Mouse (Mus musculus) midbrain, embryonic 10.5 days (tissue): ENCODE measurements at regions not wholly inside any gene's neighbourhood (a gene's known extent, or its start where the extent isn't known, plus 50 kb on each side); places are given as distances from the start of the nearest gene placed in this dataset.
"Not testable (repeated sequence)": the region's sequence is repeated elsewhere in the genome, so short reads cannot be mapped to it uniquely, and the experiment has no call there.

Experiments used
- DNase-seq: peaks from one replicate; pipeline ENCODE4 v3.0.0-alpha.2; 2017; ENCODE audit warnings: low spot score
- H3K27ac ChIP-seq: fragments of 300-500 bp; sonication (generic); replicated peaks from 2 replicates; pipeline ENCODE4 v1.5.1; 2016; ENCODE audit warnings: mild to moderate bottlenecking
- H3K27me3 ChIP-seq: fragments of 300-500 bp; sonication (generic); 2 replicates; pipeline ENCODE4 v1.6.1; 2016; ENCODE audit warnings: low read depth, mild to moderate bottlenecking; ENCODE audit not compliant: poor library complexity, severe bottlenecking
- H3K36me3 ChIP-seq: fragments of 300-500 bp; sonication (generic); 2 replicates; pipeline ENCODE4 v1.6.1; 2016; ENCODE audit warnings: mild to moderate bottlenecking, moderate library complexity
- H3K4me1 ChIP-seq: fragments of 300-500 bp; sonication (generic); 2 replicates; pipeline ENCODE4 v1.6.1; 2016
- H3K4me3 ChIP-seq: fragments of 300-500 bp; sonication (generic); 2 replicates; pipeline ENCODE4 v1.5.1; 2016; ENCODE audit warnings: mild to moderate bottlenecking, moderate library complexity
- H3K9me3 ChIP-seq: fragments of 300-500 bp; sonication (generic); replicated peaks from 2 replicates; pipeline ENCODE4 v1.6.1; 2016; ENCODE audit warnings: mild to moderate bottlenecking
- WGBS: fragments of 180-500 bp; shearing (Covaris S2); methylation state at CpG from one replicate; pipeline ENCODE4 v1.1.7; 2016; 5-methylcytosine and 5-hydroxymethylcytosine counted together

DNA sequence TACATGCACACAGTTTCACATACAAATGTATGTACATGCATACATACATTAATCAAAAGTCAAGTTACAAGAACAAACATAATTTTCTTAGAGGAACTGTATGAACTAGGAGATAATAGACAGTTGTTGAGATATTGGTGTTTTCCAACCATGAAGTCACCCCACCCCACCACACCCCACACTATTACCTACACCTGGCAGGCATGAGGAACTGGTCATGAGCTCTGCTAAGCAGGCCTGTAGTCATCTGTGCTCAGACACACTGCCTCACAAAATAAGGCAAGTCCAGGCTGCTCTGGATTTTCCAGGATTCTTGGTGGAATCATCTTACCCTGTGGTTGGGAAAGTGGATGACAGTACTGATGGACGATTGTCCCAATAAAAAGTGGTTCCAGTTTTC lies 347.6 kb upstream of the Klhl29 start:
- no peak overlapping the region for H3K4me3 ChIP-seq
- H3K27me3 ChIP-seq: no peaks in the 10 kb centered on the region
- no peak for DNase-seq
- no peaks in the 10 kb centered on the region for H3K9me3 ChIP-seq
- no peak overlapping the region for H3K27ac ChIP-seq
- H3K36me3 ChIP-seq: no peaks in the 10 kb centered on the region
- 81% methylated on average over 1 of the region's 1 CpGs for WGBS
- no peaks in the 10 kb centered on the region for H3K4me1 ChIP-seq

DNA sequence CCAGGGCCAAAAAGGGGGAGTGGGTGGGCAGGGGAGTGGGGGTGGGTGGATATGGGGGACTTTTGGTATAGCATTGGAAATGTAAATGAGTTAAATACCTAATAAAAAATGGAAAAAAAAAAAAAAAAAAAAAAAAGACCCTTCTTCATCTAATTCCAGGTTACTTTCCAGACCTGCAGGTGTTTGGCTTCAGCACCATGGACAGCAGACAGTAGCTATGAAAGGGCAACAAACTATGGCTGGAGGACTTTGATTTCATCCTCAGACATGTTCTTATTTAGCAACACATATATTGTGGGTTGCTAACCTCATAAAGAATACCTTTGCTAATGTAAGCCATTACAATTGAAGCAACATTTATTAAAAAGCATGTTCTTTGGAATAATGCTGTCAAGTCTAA lies 342.0 kb upstream of the Klhl29 start:
- H3K4me3 ChIP-seq, H3K36me3 ChIP-seq, H3K4me1 ChIP-seq, DNase-seq, H3K27ac ChIP-seq, H3K9me3 ChIP-seq, H3K27me3 ChIP-seq: not testable (repeated sequence)

DNA sequence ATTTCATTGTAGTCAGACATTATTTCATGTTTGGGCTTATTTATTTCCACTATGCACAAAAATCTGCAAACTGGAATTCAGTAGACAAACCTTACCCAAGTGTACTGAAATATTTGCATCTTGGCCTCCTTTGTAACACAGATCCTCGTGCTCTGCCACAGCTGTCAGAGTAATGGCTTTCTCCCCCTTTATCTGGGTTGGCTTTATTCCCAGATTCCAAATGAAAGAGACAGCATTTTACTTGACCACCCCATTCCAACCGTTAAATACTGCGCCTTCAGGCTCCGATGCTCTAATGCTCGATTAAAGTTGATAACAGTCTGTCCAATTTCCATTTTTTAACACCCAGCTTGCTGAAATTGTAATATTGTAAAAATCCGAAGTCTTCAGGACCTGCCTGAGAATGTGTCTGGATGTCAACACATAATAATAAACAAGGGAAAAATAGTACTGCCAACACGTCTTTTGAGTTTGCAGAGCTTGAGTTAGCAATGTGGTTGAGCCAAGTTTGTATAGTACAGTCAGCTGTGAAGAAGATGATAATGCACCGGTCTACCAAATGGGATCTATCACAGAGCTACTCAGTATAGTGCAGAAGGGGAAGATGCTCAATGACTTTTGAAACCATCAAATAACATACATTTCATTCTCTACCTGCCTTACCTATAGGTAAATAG lies 323.4 kb upstream of the Klhl29 start:
- no peaks in the 10 kb centered on the region for H3K27me3 ChIP-seq
- WGBS: 91% methylated on average over 8 of the region's 8 CpGs
- H3K9me3 ChIP-seq: no peaks in the 10 kb centered on the region
- DNase-seq: no peak
- no peaks in the 10 kb centered on the region for H3K4me1 ChIP-seq
- H3K4me3 ChIP-seq: no peak overlapping the region
- no peaks in the 10 kb centered on the region for H3K36me3 ChIP-seq
- no peak overlapping the region for H3K27ac ChIP-seq

DNA sequence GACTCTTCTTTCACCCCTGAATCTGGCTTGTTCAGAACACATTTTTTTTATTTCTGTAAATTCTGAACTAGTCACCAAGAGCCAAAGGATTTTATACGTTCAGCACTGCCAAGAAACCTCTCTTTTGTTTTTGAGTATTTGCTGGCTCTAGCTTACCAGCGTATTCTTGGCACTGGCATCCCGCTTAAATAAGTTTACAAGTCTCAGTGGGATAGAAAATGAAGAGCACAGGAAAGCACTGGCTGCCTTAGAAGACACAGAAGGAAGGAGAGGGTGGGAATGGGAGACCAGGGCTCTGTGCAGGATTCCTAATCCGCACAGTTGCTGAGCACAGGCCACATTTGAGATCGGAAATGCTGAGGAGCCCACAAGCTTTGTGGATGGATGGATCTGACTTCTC lies 306.7 kb upstream of the Klhl29 start:
- H3K9me3 ChIP-seq: no peaks in the 10 kb centered on the region
- WGBS: 87% methylated on average over 5 of the region's 5 CpGs

DNA sequence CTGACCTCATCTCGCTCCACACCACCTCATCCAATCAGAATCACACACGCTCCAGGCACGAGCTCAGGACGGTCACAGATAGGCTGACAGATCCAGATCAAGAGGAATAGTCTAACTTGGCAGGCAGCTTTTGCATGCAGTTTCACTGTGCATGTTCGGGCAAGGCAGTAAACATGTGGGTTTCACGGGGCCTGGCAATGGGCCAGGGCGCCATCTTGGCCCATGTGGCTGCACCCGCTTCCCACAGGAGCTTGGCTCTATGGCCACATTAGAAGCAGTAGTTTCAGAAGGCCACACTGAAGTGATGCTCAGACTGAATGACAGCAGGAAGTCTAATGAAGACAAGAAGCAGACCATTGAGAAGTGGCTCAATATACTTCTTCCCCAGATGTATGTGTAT lies 302.6 kb upstream of the Klhl29 start:
- H3K4me3 ChIP-seq, H3K27me3 ChIP-seq, H3K27ac ChIP-seq, DNase-seq, H3K36me3 ChIP-seq, H3K4me1 ChIP-seq, H3K9me3 ChIP-seq: not testable (repeated sequence)
- 96% methylated on average over 8 of the region's 8 CpGs for WGBS

More for the DNA sequence above, 306.7 kb upstream of the Klhl29 start:
- no peak overlapping the region for H3K27ac ChIP-seq
- no peak overlapping the region for H3K4me3 ChIP-seq
- no peaks in the 10 kb centered on the region for H3K36me3 ChIP-seq
- no peak for DNase-seq
- no peaks in the 10 kb centered on the region for H3K27me3 ChIP-seq
- no peaks in the 10 kb centered on the region for H3K4me1 ChIP-seq

DNA sequence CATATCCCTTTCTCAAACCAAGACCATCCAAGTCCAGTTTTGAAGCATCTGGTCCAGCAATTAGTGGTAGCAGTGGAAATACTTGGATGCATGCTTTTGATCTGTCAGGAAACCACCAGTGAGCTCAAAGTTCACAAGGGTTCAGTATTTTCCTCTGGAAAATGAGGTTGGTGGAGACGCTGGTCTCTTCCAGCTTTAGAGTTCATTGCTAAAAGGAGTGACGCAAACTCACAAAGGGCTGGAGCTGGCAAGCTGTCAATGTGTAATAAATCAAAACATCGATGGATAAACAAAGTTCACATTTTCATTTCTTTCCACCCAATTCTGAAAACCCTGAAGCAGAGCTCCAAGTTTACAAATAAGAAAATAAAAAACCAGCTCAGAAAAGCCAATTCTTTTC lies 293.0 kb upstream of the Klhl29 start:
- H3K4me3 ChIP-seq: no peak overlapping the region
- no peaks in the 10 kb centered on the region for H3K9me3 ChIP-seq
- no peak for DNase-seq
- WGBS: 90% methylated on average over 3 of the region's 3 CpGs
- H3K27me3 ChIP-seq: no peaks in the 10 kb centered on the region
- no peaks in the 10 kb centered on the region for H3K4me1 ChIP-seq
- H3K27ac ChIP-seq: no peak overlapping the region
- H3K36me3 ChIP-seq: no peaks in the 10 kb centered on the region

DNA sequence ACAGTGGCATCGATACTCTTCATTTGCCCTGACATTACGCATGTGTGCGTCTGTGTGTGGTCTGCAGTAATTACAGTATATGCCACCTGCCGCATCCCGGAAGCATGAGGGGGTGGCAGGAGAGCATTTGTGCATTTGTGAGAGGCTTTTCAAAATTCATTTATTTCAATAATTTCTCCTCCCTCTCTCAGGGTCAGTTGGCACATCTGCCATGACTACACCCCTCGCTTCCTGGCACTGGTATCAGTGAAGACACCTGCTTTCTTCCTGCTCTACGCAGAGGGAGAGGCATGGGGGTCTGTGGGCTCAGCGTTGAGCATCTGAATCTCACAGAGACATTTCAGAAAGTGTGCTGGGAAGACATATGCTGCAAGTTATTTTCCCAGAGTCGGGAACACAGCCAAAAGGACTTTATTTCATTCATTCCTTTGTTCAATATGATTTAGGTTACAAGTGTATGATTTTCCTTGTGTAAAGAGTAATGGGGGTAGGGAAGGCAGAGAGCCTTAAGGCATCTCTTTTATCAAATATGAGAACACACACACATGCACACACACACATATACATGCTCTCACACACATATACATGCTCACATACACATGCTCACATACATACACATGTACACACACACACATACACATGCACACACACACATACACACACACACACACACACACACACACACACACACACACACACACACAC lies 262.2 kb upstream of the Klhl29 start:
- Histone ChIP-seq H3K27me3 (no peaks in the 10 kb centered on the region), H3K9me3 (no peaks in the 10 kb centered on the region), H3K27ac (no peak overlapping the region), H3K36me3 (no peaks in the 10 kb centered on the region), H3K4me1 (no peaks in the 10 kb centered on the region), H3K4me3 (no peak overlapping the region)
- DNase-seq: no peak
- 88% methylated on average over 9 of the region's 9 CpGs for WGBS

DNA sequence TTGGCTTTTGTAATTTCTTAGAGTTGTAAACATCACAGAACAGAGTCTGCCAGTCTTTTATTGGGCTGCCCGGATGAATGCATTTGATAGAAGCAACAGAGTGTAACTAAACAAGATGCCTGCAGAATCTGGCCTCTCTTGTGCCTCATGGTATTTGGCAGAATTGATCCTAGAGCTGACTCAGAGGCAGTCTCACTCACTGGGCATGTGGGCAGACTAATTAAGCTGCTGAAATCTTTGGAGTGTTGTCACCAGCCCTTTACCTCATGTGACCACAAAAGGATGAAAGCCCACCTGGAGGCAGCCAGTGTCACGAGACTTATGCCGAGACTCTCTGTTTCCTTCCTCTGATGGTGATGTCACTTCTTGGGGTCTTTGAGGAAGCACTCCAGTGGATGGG lies 258.5 kb upstream of the Klhl29 start:
- H3K27ac ChIP-seq: no peak overlapping the region
- H3K4me3 ChIP-seq: no peak overlapping the region
- no peaks in the 10 kb centered on the region for H3K9me3 ChIP-seq
- no peaks in the 10 kb centered on the region for H3K36me3 ChIP-seq
- H3K27me3 ChIP-seq: no peaks in the 10 kb centered on the region
- DNase-seq: no peak
- H3K4me1 ChIP-seq: no peaks in the 10 kb centered on the region
- WGBS: 79% methylated on average over 3 of the region's 3 CpGs

DNA sequence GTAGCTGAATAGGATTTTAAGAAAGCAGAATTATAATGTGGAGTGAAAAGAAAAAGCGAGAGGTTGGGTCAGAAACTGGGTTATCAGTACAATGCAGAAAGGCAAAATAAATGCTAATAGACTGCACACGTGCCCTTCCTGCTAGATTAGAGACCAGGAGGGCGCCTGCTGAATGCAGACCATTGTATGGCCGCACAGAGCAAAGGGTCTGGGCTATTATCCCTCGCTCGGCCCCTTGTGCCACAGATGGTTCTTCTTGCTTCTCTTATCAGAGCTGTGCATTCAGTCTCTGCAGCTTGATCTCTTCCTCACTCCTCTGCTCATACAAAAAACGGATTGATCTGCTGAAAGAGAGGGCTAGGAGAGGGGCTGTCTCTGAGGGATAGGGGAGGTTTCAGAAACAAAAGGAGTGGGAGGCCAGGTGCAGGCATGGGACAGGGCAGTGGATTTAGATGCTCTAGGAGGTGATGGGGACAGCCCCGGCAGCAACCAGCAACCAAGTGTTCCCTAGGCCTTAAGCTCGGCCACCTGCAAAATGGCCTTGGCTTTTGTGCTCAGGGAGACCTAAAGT lies 225.7 kb upstream of the Klhl29 start:
- peak overlapping the region; percentile 46 for H3K27ac ChIP-seq
- H3K27me3 ChIP-seq: no peaks in the 10 kb centered on the region
- no peaks in the 10 kb centered on the region for H3K36me3 ChIP-seq
- DNase-seq: peak; percentile 12
- 41% methylated on average over 9 of the region's 9 CpGs for WGBS
- no peaks in the 10 kb centered on the region for H3K9me3 ChIP-seq
- H3K4me3 ChIP-seq: no peak overlapping the region
- H3K4me1 ChIP-seq: peaks cover 7% of the 10 kb centered on the region

DNA sequence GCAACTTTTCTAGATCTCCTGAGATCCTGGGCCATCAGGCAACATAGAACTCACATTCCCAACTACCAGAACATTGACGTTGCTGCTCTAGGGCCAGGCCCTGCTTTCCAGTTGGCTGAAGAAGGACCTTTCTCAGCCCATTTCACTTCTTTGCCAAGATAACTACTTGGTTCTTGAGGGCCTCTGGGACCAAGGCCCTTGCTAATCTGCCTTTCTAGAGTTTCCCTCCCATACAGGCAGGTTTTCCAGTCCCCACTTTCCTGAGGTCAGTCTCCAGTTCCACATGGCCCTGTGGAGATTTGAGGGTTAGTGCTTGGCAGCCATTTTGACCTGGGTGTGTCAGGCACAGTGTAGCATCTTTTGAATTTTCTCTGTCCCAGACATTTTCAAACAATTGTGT lies 223.9 kb upstream of the Klhl29 start:
- no peaks in the 10 kb centered on the region for H3K36me3 ChIP-seq
- no peaks in the 10 kb centered on the region for H3K9me3 ChIP-seq
- H3K27me3 ChIP-seq: no peaks in the 10 kb centered on the region
- H3K27ac ChIP-seq: no peak overlapping the region
- H3K4me1 ChIP-seq: peaks cover 7% of the 10 kb centered on the region
- 88% methylated on average over 1 of the region's 1 CpGs for WGBS
- DNase-seq: no peak
- H3K4me3 ChIP-seq: no peak overlapping the region

DNA sequence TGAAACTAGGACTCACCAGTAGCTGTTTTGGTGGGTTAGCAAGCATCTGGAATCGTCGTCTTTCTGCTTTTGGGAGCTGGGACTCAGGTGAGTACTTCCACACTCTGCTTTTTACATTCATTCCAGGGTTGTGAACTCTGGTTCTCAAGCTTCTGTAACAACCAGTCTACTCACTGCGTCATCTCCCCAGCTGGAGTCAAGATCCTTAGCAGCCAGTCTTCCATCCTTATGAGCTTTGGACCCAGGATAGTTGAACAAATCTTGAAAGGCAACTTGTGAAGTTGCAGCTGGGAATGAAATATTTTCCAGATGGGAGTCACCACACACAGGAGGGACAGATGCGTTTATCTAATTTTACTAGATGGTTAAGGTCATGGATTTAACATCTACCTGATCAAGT lies 223.5 kb upstream of the Klhl29 start:
- no peak for DNase-seq
- no peaks in the 10 kb centered on the region for H3K36me3 ChIP-seq
- WGBS: 92% methylated on average over 4 of the region's 4 CpGs
- H3K27ac ChIP-seq: no peak overlapping the region
- H3K27me3 ChIP-seq: no peaks in the 10 kb centered on the region
- peaks cover 7% of the 10 kb centered on the region for H3K4me1 ChIP-seq
- no peak overlapping the region for H3K4me3 ChIP-seq
- no peaks in the 10 kb centered on the region for H3K9me3 ChIP-seq

DNA sequence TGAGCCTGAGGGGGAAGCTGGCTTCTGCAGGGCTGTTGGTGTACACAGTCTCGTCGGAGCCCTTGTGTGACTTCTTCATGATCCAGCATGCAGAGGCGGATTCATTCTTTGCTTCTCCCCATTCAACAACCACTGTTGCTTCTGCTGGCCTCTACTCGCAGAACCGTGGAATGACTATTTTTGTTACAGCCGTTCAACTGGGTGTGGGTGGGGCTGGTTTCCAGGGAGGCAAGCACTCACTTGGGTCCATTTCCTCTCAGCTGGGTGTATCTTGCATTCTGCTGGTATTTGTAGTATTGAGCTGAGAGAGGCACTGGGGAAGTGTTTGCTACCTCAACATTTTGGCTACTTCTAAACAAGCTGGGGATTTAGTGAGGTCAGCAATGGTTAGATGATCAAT lies 197.3 kb upstream of the Klhl29 start:
- no peaks in the 10 kb centered on the region for H3K4me1 ChIP-seq
- H3K9me3 ChIP-seq: no peaks in the 10 kb centered on the region
- H3K27ac ChIP-seq: no peak overlapping the region
- DNase-seq: no peak
- WGBS: 65% methylated on average over 6 of the region's 6 CpGs
- no peaks in the 10 kb centered on the region for H3K27me3 ChIP-seq
- H3K4me3 ChIP-seq: no peak overlapping the region
- no peaks in the 10 kb centered on the region for H3K36me3 ChIP-seq

DNA sequence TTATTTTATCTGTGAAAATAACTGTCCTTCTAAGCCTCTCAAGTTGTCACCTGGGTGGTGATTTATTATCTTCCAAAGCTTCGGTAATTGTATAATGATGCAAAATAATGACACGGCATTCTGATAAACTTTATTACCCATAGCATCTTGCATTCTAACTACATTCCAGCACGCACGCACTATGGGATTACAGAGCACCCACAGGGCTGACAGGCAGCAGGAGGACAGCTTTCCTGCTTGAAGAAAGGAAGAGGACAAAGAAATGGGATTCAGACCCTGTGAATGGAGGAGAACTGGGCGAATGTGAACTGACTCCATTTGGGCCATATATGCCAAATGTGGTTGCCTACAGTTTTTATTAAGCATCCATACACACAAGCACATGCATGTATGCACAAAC lies 193.5 kb upstream of the Klhl29 start:
- Histone ChIP-seq H3K9me3 (no peaks in the 10 kb centered on the region), H3K27me3 (no peaks in the 10 kb centered on the region), H3K4me1 (peaks cover 15% of the 10 kb centered on the region), H3K27ac (no peak overlapping the region), H3K36me3 (no peaks in the 10 kb centered on the region), H3K4me3 (no peak overlapping the region)
- no peak for DNase-seq
- WGBS: 69% methylated on average over 5 of the region's 5 CpGs
